Mouse (Mus musculus) layer of hippocampus, adult 11-12 months (tissue): ENCODE measurements around the gene Gtf3a.
"Not testable (repeated sequence)": the region's sequence is repeated elsewhere in the genome, so short reads cannot be mapped to it uniquely, and the experiment has no call there.

ENCODE experiments used
- DNase-seq: peaks from one replicate; pipeline ENCODE4 v3.0.0; 2022; ENCODE audit warnings: low spot score

Gtf3a gene

GRCm38 (mm10) chr5:146948508-146949088 is at the start of gene Gtf3a:
Gtf3a (plus strand) TSS chr5:146948657.
- peak; percentile 76 for DNase-seq

- DNase-seq, result no peak
Measured at GRCm38 (mm10) chr5:146900331-146900730, 48.1 kb upstream of the Gtf3a start.

GRCm38 (mm10) chr5:146901501-146901900 is 47.0 kb upstream of the Gtf3a start:
- DNase-seq, result no peak

- peak; percentile 85 for DNase-seq
Measured at GRCm38 (mm10) chr5:146904404-146904803, 44.1 kb upstream of the Gtf3a start.

- peak; percentile 69 for DNase-seq
Measured at GRCm38 (mm10) chr5:146905486-146906172, 42.8 kb upstream of the Gtf3a start.

- DNase-seq, result no peak
Measured at GRCm38 (mm10) chr5:146907533-146907932, 40.9 kb upstream of the Gtf3a start.

GRCm38 (mm10) chr5:146908629-146909028 is 39.8 kb upstream of the Gtf3a start:
- no peak for DNase-seq

- no peak for DNase-seq
Measured at GRCm38 (mm10) chr5:146912206-146912605, 36.3 kb upstream of the Gtf3a start.

- no peak for DNase-seq
Measured at GRCm38 (mm10) chr5:146913355-146913754, 35.1 kb upstream of the Gtf3a start.

- DNase-seq, result peak; percentile 37
Measured at GRCm38 (mm10) chr5:146914088-146914766, 34.2 kb upstream of the Gtf3a start.

- DNase-seq, result no peak
Measured at GRCm38 (mm10) chr5:146916273-146916672, 32.2 kb upstream of the Gtf3a start.

- no peak for DNase-seq
Measured at GRCm38 (mm10) chr5:146916806-146917205, 31.7 kb upstream of the Gtf3a start.

GRCm38 (mm10) chr5:146917357-146917756 is 31.1 kb upstream of the Gtf3a start:
- DNase-seq, result not testable (repeated sequence)

- no peak for DNase-seq
Measured at GRCm38 (mm10) chr5:146919874-146920273, 28.6 kb upstream of the Gtf3a start.

GRCm38 (mm10) chr5:146920314-146921161 is 27.9 kb upstream of the Gtf3a start:
- DNase-seq, result no peak

GRCm38 (mm10) chr5:146921224-146921623 is 27.2 kb upstream of the Gtf3a start:
- no peak for DNase-seq

- DNase-seq, result no peak
Measured at GRCm38 (mm10) chr5:146923547-146923946, 24.9 kb upstream of the Gtf3a start.

GRCm38 (mm10) chr5:146926673-146927072 is 21.8 kb upstream of the Gtf3a start:
- DNase-seq, result no peak

GRCm38 (mm10) chr5:146931422-146931821 is 17.0 kb upstream of the Gtf3a start:
- DNase-seq, result no peak

- no peak for DNase-seq
Measured at GRCm38 (mm10) chr5:146931904-146932553, 16.4 kb upstream of the Gtf3a start.

GRCm38 (mm10) chr5:146933466-146933865 is 15.0 kb upstream of the Gtf3a start:
- DNase-seq, result no peak
